Mouse (Mus musculus): ENCODE results near the gene 1700102P08Rik.

Gene 1700102P08Rik

DNA sequence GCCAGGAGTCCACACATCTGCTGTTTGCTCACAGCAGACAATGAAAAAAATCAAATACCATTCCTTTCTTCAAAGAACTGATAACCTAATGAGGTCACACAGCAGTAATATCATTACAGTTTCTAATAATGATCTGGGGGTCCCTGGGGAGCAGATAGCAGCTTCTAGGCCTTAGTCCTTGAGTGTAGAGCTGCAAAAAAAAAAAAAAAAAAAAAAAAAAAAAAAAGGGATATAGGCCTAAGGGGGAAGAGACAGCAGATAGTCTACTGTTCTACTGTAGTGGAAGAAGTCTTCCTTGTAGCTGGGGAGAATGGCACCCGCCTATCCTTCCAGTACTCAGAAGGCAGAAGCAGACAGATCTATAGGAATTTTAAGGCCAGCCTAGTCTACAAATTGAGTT lies 2.8 kb downstream of the 1700102P08Rik start:
- ChIA-PET POLR2A (interaction anchor here in 2 of 4 experiments (0.6 to 5.7 kb wide), 8 partner anchors 10 to 253 kb away, joined by 3 to 49 read pairs (median 4); partner anchors contain the start of gene Gpx1 (in 1 of the 2)), CTCF (interaction anchor here in 1 of 4 experiments (0.6 kb wide), 1 partner anchor 23 kb away, joined by 5 read pairs; no protein-coding TSS in a partner anchor)

DNA sequence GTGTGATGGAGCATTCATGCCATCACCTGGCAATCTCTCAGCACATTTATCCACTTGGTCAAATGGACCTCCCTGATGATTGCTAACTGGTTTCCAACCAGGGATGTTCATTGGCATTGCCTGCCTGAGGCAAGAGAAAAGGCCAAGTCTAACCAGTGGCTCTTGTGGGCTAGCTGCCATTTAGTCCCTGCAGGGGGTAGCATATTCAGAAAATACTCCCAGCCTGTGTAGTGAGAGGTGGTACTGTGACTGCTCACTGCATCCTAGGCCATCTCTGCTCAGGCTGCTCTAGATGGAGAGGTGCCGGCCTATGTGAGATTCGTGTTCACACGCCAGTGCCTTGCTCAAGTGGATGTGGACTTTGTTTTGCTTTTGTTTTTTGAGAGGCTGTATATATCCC lies 5.7 kb downstream of the 1700102P08Rik start:
- ChIA-PET POLR2A (interaction anchor here in 1 of 4 experiments (1.0 to 1.3 kb wide), 4 partner anchors 11 to 120 kb away, joined by 3 to 4 read pairs (median 3); no protein-coding TSS in a partner anchor), CTCF (no interaction called here)

DNA sequence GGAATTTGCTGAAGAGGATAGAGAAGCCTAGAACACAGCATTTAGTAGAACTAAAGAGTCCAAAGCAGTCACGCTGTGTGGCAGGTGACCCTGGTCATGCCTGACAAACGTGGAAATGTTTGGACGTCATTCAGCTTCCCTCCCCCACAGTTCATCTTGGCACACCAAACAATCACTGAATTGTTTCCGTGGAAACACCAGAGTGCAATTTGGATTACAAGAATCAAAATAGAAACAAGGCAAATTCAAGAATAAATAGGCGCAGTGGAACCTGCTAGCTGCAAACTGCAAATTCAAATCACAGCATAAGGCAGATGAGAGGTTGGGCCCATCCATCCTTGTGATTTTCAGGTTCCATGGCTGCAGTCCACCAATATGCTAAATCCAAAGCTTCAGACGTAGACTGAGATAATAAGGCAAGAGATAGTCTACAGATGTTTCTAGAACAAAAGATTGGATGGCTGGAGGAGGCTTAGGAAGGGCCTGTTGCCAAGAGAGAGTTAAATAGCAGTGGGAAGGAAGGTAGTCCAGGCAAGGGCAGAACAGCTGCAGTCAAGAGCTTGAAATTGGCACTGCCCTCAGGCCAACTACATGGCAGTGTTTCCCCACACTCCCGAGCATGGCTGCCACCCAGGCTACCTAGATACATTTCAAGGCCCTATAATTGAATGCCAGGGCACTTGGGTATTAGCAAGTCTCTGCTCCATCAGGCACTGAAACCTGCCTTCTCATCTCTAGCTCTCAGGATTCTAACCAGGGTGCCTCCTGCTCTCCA lies 8.8 kb downstream of the 1700102P08Rik start:
- POLR2A ChIA-PET, result interaction anchor here in 2 of 4 experiments (1.0 to 4.5 kb wide), 5 partner anchors 8 to 63 kb away, joined by 3 to 36 read pairs (median 4); partner anchors contain the start of genes 1700102P08Rik (in 2 of the 2) and Gpx1 (in 1 of the 2)
- CTCF ChIA-PET, result no interaction called here

DNA sequence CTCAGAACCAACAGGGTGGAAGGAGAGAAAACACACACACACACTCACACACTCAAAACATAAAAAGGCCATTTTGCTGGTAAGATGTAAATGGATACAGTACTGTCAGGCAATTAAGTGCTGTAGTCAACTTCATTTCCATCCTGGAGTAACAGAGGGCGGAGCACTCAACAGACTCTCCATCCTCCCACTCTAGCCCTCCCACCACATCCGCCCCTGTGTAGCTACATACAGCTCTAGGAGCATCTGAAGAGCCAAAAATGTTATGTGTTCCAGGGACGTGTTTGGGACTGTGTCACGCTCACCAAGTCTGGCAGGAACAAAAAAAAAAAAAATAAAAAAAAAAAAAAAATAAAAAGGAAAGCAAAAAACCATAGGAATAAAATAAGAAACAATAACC lies 10.5 kb downstream of the 1700102P08Rik start:
- CTCF ChIA-PET, result interaction anchor here in 3 of 4 experiments (0.7 to 1.6 kb wide), 3 partner anchors 10 to 157 kb away, joined by 3 to 10 read pairs (median 4); no protein-coding TSS in a partner anchor
- POLR2A ChIA-PET, result interaction anchor here in 3 of 4 experiments (0.6 to 4.5 kb wide), 14 partner anchors 8 to 602 kb away, joined by 3 to 36 read pairs (median 4); partner anchors contain the start of genes 1700102P08Rik (in 3 of the 3) and Ccdc36 (in 1 of the 3)

DNA sequence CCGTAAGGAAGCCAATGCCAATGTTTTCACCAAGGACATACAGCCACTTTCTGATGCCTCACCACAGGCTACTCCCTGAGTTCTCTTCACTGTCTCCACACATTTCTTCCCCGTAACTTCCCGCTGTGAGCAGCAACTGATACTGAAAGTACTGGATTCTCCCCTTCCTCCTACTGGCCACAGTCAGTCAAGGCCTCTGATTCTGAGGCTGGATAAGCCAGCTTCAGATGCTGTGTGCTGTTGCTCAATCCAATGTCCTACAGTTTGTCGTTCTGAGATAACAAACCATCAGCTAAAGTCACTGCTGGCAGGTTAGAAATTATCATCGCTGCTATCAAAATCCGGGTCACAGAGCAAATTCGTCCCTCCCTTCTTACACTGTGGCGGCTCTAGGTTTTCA lies 11.8 kb downstream of the 1700102P08Rik start:
- CTCF ChIA-PET, result interaction anchor here in 2 of 4 experiments (0.9 to 1.5 kb wide), 3 partner anchors 12 to 120 kb away, joined by 4 to 5 read pairs (median 4); partner anchors contain the start of gene 1700102P08Rik (in 1 of the 2)
- POLR2A ChIA-PET, result interaction anchor here (1.0 to 4.5 kb wide), 16 partner anchors 11 to 244 kb away, joined by 3 to 36 read pairs (median 4); partner anchors contain the start of genes 1700102P08Rik (in 3 of the 4), Arih2 (in 1 of the 4) and Ccdc36 (in 1 of the 4)

DNA sequence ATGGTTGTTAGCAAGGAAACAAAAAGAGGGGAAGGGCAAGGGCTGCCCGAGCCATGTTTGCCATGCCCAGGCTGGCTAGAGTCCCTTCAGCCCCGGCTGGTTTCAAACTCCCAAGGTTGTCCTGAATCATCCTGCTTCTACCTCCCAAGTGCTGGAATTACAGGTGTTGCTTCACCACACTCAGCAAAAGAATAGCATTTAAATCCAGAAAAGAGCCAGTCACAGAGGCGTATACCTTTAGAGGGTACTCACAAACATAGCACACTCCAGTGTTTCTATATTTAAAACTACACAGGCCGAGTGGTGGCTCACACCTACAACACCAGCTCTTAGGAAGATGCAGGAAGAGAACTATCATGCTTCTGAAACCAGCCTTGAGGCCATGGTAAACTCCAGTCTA lies 16.9 kb downstream of the 1700102P08Rik start:
- CTCF ChIA-PET, result interaction anchor here in 1 of 4 experiments (0.6 kb wide), 1 partner anchor 121 kb away, joined by 5 read pairs; no protein-coding TSS in a partner anchor

DNA sequence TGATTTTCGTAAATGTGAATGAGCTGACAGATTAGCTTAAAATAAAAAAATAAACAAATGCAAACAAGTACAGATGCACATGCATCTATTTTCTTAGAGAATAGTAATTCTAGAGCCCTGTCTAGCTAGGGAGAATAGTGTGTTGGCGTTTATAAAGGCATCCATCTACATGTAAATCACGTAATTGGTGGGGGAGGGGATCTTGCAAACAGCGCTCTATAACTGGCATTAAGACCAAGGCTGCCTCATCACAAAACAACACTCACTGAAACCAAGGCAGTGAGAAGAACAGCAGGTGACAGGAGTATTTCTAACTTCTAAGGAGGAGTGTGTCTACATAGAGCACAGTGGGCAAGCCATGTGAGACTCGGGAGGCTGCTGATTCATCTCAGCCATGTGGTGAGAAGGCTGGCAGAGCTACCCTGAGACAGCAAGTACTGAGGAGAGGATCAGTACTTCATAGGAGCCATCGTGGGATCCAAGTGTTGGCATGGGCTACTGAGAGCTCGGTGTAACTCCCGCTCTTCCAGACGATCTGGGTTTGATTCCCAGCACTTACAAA lies 18.9 kb downstream of the 1700102P08Rik start:
- POLR2A ChIA-PET, result interaction anchor here (0.6 to 3.7 kb wide), 17 partner anchors 8 to 388 kb away, joined by 3 to 23 read pairs (median 4); partner anchors contain the start of genes 1700102P08Rik (in 3 of the 4), Gpx1 (in 2 of the 4) and Ccdc36 (in 1 of the 4)
- CTCF ChIA-PET, result interaction anchor here in 3 of 4 experiments (0.6 to 2.7 kb wide), 12 partner anchors 19 to 230 kb away, joined by 3 to 15 read pairs (median 3); partner anchors contain the start of genes 1700102P08Rik (in 1 of the 3) and Nicn1 (in 1 of the 3)

More for the DNA sequence above, 16.9 kb downstream of the 1700102P08Rik start:
- POLR2A ChIA-PET, result interaction anchor here in 2 of 4 experiments (1.1 to 3.7 kb wide), 3 partner anchors 16 to 71 kb away, joined by 3 to 23 read pairs (median 3); partner anchors contain the start of genes 1700102P08Rik (in 1 of the 2) and Gpx1 (in 1 of the 2)

DNA sequence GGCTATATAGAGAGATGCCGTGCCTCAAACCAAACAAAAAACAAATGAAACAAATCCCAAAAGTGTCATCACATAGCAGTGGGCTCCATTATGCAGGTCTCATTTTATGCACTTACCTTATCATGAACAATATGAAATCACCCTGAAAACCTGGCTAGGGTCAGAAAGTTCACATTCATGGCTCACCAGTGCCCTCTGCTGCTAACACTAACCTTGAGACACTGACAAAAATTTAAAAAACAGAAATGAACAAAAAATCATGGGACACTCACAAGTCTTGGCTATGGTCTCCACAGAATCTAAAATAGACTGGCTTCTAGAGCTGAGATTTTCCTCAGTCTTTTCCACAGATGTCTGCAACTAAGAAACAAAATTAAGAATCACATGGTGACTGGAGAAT lies 19.6 kb downstream of the 1700102P08Rik start:
- POLR2A ChIA-PET, result interaction anchor here in 3 of 4 experiments (1.0 to 3.7 kb wide), 11 partner anchors 10 to 128 kb away, joined by 3 to 23 read pairs (median 6); partner anchors contain the start of genes 1700102P08Rik (in 3 of the 3), Gpx1 (in 2 of the 3) and Ccdc36 (in 1 of the 3)
- CTCF ChIA-PET, result interaction anchor here in 2 of 4 experiments (0.6 to 2.7 kb wide), 8 partner anchors 40 to 229 kb away, joined by 3 to 15 read pairs (median 3); no protein-coding TSS in a partner anchor

DNA sequence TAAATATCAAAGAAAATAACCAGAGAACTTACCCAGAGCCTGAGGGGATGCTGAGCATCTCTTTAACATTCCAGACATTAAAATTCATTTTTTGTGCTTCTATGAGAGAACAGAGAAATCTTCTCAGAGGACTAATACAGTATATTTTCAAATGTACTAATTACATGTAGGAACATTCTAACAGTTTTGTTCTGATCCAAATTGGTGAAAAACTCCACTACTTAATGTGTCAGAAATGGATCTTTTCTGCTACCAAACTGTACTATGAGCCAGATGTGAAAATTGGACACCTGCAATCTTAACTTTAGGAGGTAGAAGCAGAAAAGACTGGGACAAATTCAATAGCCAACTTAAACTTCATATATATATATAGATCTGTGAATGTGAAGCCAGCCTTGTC lies 35.8 kb downstream of the 1700102P08Rik start, which contains the start of gene Ccdc36:
Ccdc36 (minus strand) TSS at position 101 of the 400 bp plus-strand sequence.
- CTCF ChIA-PET, result interaction anchor here in 1 of 4 experiments (1.0 to 1.1 kb wide), 2 partner anchors 24 to 227 kb away, joined by 3 to 4 read pairs; no protein-coding TSS in a partner anchor
- POLR2A ChIA-PET, result interaction anchor here in 1 of 4 experiments (0.6 to 2.2 kb wide), 8 partner anchors 8 to 162 kb away, joined by 3 to 10 read pairs (median 4); partner anchors contain the start of genes 1700102P08Rik and Ccdc71

DNA sequence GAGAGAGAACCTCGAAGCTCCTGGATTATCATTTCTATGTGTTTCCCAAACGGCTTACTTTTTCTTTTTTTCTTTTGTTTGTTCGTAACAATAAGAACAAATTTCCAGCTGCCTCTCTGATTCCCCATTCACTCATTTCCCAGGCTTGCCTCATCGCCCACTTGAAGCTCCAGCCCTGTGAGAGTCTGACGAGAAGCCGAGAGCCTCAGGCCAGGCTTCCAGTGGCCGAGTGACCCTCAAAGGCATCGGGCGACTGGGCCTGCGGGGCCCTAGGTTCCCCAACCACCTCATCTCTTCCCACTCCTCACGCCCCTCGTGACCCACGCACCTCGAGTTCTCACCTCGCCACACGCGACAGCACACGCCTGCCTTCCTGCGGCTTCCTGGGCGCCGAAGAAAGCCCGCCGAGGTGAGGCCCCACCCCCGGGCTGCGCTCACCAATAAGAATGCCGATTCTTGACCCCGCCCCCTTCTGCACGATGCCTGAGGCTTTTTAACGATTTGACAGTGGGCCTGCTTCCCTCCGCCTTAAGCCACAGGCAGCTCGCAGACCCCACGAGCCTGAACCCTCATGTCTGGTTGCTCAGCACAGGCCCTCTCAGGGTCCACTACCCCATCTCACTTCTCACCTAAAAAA lies 38.9 kb downstream of the 1700102P08Rik start:
- ChIA-PET CTCF (interaction anchor here in 3 of 4 experiments (0.7 to 1.3 kb wide), 5 partner anchors 21 to 307 kb away, joined by 3 to 6 read pairs (median 4); no protein-coding TSS in a partner anchor), POLR2A (interaction anchor here in 3 of 4 experiments (0.7 to 1.1 kb wide), 3 partner anchors 21 to 524 kb away, joined by 3 to 4 read pairs (median 4); no protein-coding TSS in a partner anchor)

DNA sequence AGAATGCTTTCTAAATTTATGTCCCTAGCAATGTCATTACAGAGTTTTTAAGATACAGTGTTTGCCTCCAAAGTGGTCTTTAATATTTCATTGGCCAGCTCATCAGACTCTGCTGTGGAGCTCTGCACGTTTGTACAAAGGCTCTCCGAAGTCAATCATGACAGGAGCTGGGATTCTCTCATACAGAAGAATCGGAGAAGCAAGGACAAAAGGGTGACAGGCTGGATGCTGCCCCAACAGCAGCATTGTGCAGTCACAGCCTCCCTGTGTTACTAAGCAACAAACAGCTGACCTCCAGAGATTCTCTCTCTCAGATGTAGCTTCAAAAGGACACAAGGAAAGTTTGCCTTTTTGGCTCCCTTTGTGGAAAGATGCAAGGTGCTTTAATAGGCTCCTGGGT lies 43.6 kb downstream of the 1700102P08Rik start, which contains the start of gene BC048562:
BC048562 (plus strand) TSS at position 301 of the 400 bp plus-strand sequence.
- CTCF ChIA-PET, result interaction anchor here in 2 of 4 experiments (1.7 kb wide), 2 partner anchors 16 to 17 kb away, joined by 5 to 8 read pairs; no protein-coding TSS in a partner anchor

DNA sequence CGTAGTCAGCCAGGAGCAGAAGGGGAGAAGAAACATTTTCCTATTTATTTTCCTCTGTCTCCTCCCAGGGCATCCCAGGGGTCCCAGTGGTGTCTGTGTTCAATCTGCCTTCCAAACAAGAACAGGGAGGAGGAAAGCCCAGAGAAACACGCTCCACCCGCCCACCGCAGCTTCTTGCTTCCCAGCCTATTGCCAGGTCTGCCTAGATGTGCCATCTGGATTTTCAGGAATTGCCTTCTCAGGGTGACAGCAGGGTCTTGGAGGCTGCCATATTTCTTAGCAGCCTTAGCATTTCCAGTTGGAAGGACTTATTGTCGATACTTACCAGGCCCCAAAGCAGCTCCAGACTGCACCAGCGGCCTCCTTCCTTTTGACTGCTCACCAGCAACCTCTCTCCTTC lies 46.6 kb downstream of the 1700102P08Rik start:
- CTCF ChIA-PET, result interaction anchor here in 3 of 4 experiments (1.0 to 2.1 kb wide), 3 partner anchors 13 to 17 kb away, joined by 3 to 10 read pairs (median 5); no protein-coding TSS in a partner anchor
- POLR2A ChIA-PET, result interaction anchor here in 1 of 4 experiments (0.5 to 1.2 kb wide), 3 partner anchors 101 to 1324 kb away, joined by 3 to 4 read pairs (median 3); partner anchors contain the start of gene Gpx1

More for the DNA sequence above, 43.6 kb downstream of the 1700102P08Rik start, which contains the start of gene BC048562:
- POLR2A ChIA-PET, result interaction anchor here in 2 of 4 experiments (0.6 to 1.2 kb wide), 3 partner anchors 82 to 130 kb away, joined by 3 to 6 read pairs (median 3); partner anchors contain the start of gene Tcta (in 1 of the 2)

DNA sequence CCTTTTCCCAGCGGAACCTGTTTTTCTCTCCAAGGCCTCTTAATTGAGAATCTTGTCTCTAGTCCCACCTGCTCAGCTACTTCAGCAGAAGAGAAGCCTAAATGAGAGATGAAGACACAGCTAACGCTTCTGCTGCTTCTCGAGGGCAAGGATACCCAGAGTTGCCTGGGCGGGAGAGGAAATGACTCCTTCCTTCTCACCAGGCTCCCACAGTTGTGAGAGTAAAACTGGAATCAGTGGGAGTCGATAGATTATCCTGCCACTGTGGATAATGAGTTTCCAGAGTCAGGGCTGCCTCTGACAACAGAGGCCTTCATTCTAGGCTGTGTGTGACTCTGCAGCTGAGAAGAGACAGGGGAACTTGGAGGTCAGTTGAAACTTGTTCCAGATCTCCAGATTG lies 47.9 kb downstream of the 1700102P08Rik start:
- POLR2A ChIA-PET, result interaction anchor here in 3 of 4 experiments (0.5 to 1.5 kb wide), 4 partner anchors 12 to 152 kb away, joined by 3 to 6 read pairs (median 4); partner anchors contain the start of gene Gpx1 (in 1 of the 3)
- CTCF ChIA-PET, result interaction anchor here in 3 of 4 experiments (0.5 to 2.1 kb wide), 7 partner anchors 10 to 201 kb away, joined by 3 to 10 read pairs (median 3); no protein-coding TSS in a partner anchor

DNA sequence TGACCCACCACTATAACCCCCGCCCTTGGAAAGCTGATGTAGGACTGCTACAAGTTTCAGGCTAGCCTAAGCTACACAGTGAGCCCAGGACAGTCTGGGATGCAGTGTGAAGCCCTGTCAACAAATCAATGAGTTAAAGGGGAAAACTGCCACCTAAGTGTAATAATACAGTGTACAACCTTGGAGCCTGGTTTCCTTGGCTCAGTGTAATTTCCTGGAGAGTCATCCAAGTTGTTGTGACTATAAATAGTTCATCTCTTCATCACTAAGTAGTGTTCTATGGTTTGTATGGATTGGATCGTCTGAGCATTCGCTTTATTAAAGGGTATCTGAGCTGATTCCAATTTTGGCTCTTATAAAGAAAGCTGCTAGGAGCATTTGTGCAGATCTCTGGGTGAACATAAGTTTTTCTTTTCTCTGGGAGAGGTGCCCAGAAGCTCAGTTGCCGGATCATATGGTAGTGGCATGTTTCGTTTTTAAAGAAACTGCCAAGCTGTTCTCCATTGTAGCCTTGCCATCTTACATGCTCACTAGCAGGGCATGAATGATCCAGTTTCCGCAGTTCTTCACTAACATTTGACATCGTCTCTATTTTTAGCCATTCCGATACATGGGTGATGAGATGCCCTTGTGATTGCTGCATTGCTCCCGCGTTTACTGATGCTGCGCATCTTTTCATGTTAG lies 48.8 kb downstream of the 1700102P08Rik start:
- POLR2A ChIA-PET, result interaction anchor here in 3 of 4 experiments (0.5 to 1.5 kb wide), 5 partner anchors 14 to 151 kb away, joined by 3 to 6 read pairs (median 4); partner anchors contain the start of genes Gpx1 (in 1 of the 3), Rhoa (in 1 of the 3) and Tcta (in 1 of the 3)
- CTCF ChIA-PET, result interaction anchor here in 2 of 4 experiments (0.7 to 2.1 kb wide), 3 partner anchors 9 to 202 kb away, joined by 3 to 10 read pairs (median 3); no protein-coding TSS in a partner anchor

DNA sequence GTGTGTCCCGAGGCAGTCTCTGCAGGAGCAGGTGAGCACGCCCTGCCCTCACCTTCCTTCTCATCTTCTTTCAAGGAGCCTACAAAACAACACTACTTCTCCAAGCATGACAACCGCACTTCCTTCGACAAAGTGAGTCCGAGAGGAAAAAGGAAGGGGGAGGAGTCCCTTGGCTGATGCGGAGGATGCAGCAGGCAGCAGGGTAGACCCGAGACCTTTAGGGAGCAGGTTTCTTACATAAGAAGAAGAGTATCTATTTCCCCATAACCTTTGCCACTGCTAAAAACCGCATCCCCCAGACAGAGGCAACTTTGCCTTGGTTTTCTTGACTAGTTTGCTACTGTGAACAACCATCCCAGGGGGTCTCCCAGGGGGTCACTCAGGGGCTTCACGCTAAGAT lies 52.5 kb downstream of the 1700102P08Rik start:
- POLR2A ChIA-PET, result no interaction called here
- CTCF ChIA-PET, result interaction anchor here in 1 of 4 experiments (1.6 kb wide), 1 partner anchor 8 kb away, joined by 4 read pairs; no protein-coding TSS in a partner anchor

Measured in embryonic stem cell, embryonic (primary cell).